In the genomic region with DNA sequence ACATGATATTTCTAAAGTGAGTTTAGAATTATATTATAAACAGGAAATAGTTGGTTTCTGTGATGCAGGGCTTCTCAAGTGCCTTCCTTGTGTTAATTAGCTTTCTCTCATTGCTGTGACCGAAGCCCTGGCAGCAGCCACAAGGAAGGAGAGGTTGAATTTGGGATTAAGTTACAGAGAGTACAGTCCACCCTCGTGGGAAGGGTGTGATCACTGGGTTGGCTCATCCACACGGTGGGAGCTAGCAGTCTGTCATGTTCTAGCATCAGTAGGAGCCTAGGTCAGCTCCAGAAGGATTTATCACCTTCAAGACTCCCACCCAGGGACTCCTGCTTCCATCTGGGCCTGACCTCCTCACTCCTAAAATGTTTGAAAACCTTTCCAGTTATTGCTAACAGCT, we compare ENCODE assay signal across 22 mouse cellular contexts.
"Had no signal": no experiment of that assay in that cellular context is flagged by ENCODE, and none has a peak within 500 bp of the region (broad histone marks: within the 10 kb centered on the region; RNA-seq: fewer than 3 reads in every experiment).

No protein-coding gene starts in this region.

- H3K27ac ChIP-seq: heart, embryonic 10.5 days; hindbrain, embryonic 13.5 days; hindbrain, embryonic 15.5 days; hindbrain, postnatal 0 days; limb, embryonic 13.5 days; limb, embryonic 15.5 days; liver, embryonic 12.5 days; liver, embryonic 14.5 days had no signal

- H3K4me2 ChIP-seq: heart, embryonic 12.5 days; hindbrain, embryonic 13.5 days; hindbrain, embryonic 15.5 days; limb, embryonic 13.5 days; limb, embryonic 15.5 days; liver, embryonic 12.5 days had no signal

- H3K4me3 ChIP-seq: heart, embryonic 10.5 days; heart, embryonic 12.5 days; hindbrain, embryonic 13.5 days; hindbrain, embryonic 15.5 days; limb, embryonic 13.5 days; limb, embryonic 15.5 days; liver, embryonic 12.5 days had no signal

- H3K27me3 ChIP-seq: heart, embryonic 12.5 days; hindbrain, embryonic 13.5 days; hindbrain, embryonic 15.5 days; limb, embryonic 13.5 days; limb, embryonic 15.5 days; liver, embryonic 12.5 days had no signal

- H3K4me1 ChIP-seq: heart, embryonic 12.5 days; hindbrain, embryonic 13.5 days; hindbrain, embryonic 15.5 days; limb, embryonic 13.5 days; limb, embryonic 15.5 days; liver, embryonic 12.5 days had no signal

- H3K9me3 ChIP-seq: heart, embryonic 10.5 days; heart, embryonic 12.5 days; hindbrain, embryonic 13.5 days; hindbrain, embryonic 15.5 days; limb, embryonic 13.5 days; limb, embryonic 15.5 days; liver, embryonic 12.5 days had no signal

- DNase-seq: forebrain, postnatal 0 days; gastrocnemius, postnatal 14 days; gastrocnemius, postnatal 36 days; heart, adult 18-20 months; heart, postnatal 14 days; heart, postnatal 36 days; kidney, adult 11 months; kidney, postnatal 10 days; kidney, postnatal 25 days; layer of hippocampus, adult 9-11 months; layer of hippocampus, postnatal 36 days; left cerebral cortex, postnatal 4 days had no signal

- H3K9ac ChIP-seq: forebrain, postnatal 0 days; heart, embryonic 12.5 days; hindbrain, embryonic 13.5 days; hindbrain, embryonic 15.5 days; limb, embryonic 13.5 days; limb, embryonic 15.5 days; liver, embryonic 12.5 days; liver, embryonic 14.5 days had no signal

- H3K36me3 ChIP-seq: heart, embryonic 10.5 days; heart, embryonic 12.5 days; hindbrain, embryonic 13.5 days; hindbrain, embryonic 15.5 days; limb, embryonic 13.5 days; limb, embryonic 15.5 days; liver, embryonic 12.5 days had no signal

- ATAC-seq: forebrain, postnatal 0 days; hindbrain, postnatal 0 days; intestine, embryonic 16.5 days; liver, embryonic 12.5 days had no signal
